Mouse (Mus musculus): ENCODE measurements around the gene Cacna1c. TPM values are rescaled to one million over a fixed set of nuclear protein-coding genes. Genes with fewer than 3 reads are reported as not detected.

Cacna1c gene
- polyA plus RNA-seq, 1 experiment from 2014 or later, result 31.3 TPM

GRCm38 (mm10) chr6:119021226-119021625, 175.0 kb downstream of the Cacna1c start:
- H3K4me1 ChIP-seq, result peaks cover 77% of the 10 kb centered on the region
- WGBS, result 60% methylated on average over 8 of the region's 8 CpGs
- H3K36me3 ChIP-seq, result no peaks in the 10 kb centered on the region
- no peak for DNase-seq (ENCODE audit: low spot score)
- no peak overlapping the region for H3K27ac ChIP-seq
- no peaks in the 10 kb centered on the region for H3K9me3 ChIP-seq
- H3K4me3 ChIP-seq, result no peak overlapping the region
- H3K27me3 ChIP-seq (ENCODE audit: insufficient read depth, poor library complexity, severe bottlenecking), result no peaks in the 10 kb centered on the region

GRCm38 (mm10) chr6:119018956-119019355, 177.3 kb downstream of the Cacna1c start:
- WGBS, result 82% methylated on average over 6 of the region's 6 CpGs
- H3K4me1 ChIP-seq, result peaks cover 72% of the 10 kb centered on the region
- 0 out of 2 replicates have a peak overlapping the region, but pooled peaks have one; percentile 42 for H3K27ac ChIP-seq

GRCm38 (mm10) chr6:119018256-119018655, 178.0 kb downstream of the Cacna1c start:
- H3K27ac ChIP-seq, result peak overlapping the region; percentile 42
- 63% methylated on average over 2 of the region's 2 CpGs for WGBS
- no peaks in the 10 kb centered on the region for H3K36me3 ChIP-seq
- no peaks in the 10 kb centered on the region for H3K27me3 ChIP-seq (ENCODE audit: insufficient read depth, poor library complexity, severe bottlenecking)
- H3K9me3 ChIP-seq, result no peaks in the 10 kb centered on the region
- DNase-seq (ENCODE audit: low spot score), result no peak
- no peak overlapping the region for H3K4me3 ChIP-seq
- peaks cover 73% of the 10 kb centered on the region for H3K4me1 ChIP-seq

More at GRCm38 (mm10) chr6:119018956-119019355, 177.3 kb downstream of the Cacna1c start:
- Histone ChIP-seq H3K27me3 (ENCODE audit: insufficient read depth, poor library complexity, severe bottlenecking) (no peaks in the 10 kb centered on the region), H3K9me3 (no peaks in the 10 kb centered on the region), H3K36me3 (no peaks in the 10 kb centered on the region), H3K4me3 (no peak overlapping the region)
- DNase-seq (ENCODE audit: low spot score), result no peak

GRCm38 (mm10) chr6:119017498-119017897, 178.7 kb downstream of the Cacna1c start:
- Histone ChIP-seq H3K4me1 (peaks cover 67% of the 10 kb centered on the region), H3K27ac (no peak overlapping the region), H3K4me3 (no peak overlapping the region), H3K9me3 (no peaks in the 10 kb centered on the region), H3K36me3 (no peaks in the 10 kb centered on the region), H3K27me3 (ENCODE audit: insufficient read depth, poor library complexity, severe bottlenecking) (no peaks in the 10 kb centered on the region)
- DNase-seq (ENCODE audit: low spot score), result no peak
- WGBS, result 91% methylated on average over 10 of the region's 10 CpGs

GRCm38 (mm10) chr6:119015346-119015745, 180.9 kb downstream of the Cacna1c start:
- Histone ChIP-seq H3K27me3 (ENCODE audit: insufficient read depth, poor library complexity, severe bottlenecking) (no peaks in the 10 kb centered on the region), H3K9me3 (no peaks in the 10 kb centered on the region), H3K4me1 (peaks cover 48% of the 10 kb centered on the region), H3K4me3 (no peak overlapping the region), H3K27ac (no peak overlapping the region), H3K36me3 (no peaks in the 10 kb centered on the region)
- no peak for DNase-seq (ENCODE audit: low spot score)
- WGBS, result 83% methylated on average over 2 of the region's 2 CpGs

GRCm38 (mm10) chr6:119013168-119014098, 182.8 kb downstream of the Cacna1c start:
- DNase-seq (ENCODE audit: low spot score), result peak; percentile 87
- WGBS, result 67% methylated on average over 13 of the region's 13 CpGs
- no peaks in the 10 kb centered on the region for H3K36me3 ChIP-seq
- H3K4me3 ChIP-seq, result no peak overlapping the region
- peaks cover 49% of the 10 kb centered on the region for H3K4me1 ChIP-seq
- peak overlapping the region; percentile 56; the same call in 1 of the 2 replicates for H3K27ac ChIP-seq
- H3K9me3 ChIP-seq, result no peaks in the 10 kb centered on the region
- no peaks in the 10 kb centered on the region for H3K27me3 ChIP-seq (ENCODE audit: insufficient read depth, poor library complexity, severe bottlenecking)

GRCm38 (mm10) chr6:119010875-119011274, 185.3 kb downstream of the Cacna1c start:
- no peak overlapping the region for H3K27ac ChIP-seq
- H3K36me3 ChIP-seq, result no peaks in the 10 kb centered on the region
- 87% methylated on average over 3 of the region's 3 CpGs for WGBS

GRCm38 (mm10) chr6:119009526-119009925, 186.7 kb downstream of the Cacna1c start:
- H3K27me3 ChIP-seq (ENCODE audit: insufficient read depth, poor library complexity, severe bottlenecking), result no peaks in the 10 kb centered on the region
- no peaks in the 10 kb centered on the region for H3K36me3 ChIP-seq
- H3K9me3 ChIP-seq, result no peaks in the 10 kb centered on the region
- no peak overlapping the region for H3K4me3 ChIP-seq
- DNase-seq (ENCODE audit: low spot score), result no peak
- WGBS, result 80% methylated on average over 7 of the region's 7 CpGs
- H3K4me1 ChIP-seq, result peaks cover 48% of the 10 kb centered on the region; the same call in 1 of the 2 replicates
- H3K27ac ChIP-seq, result no peak overlapping the region; the same call in 1 of the 2 replicates

More at GRCm38 (mm10) chr6:119010875-119011274, 185.3 kb downstream of the Cacna1c start:
- H3K4me3 ChIP-seq, result no peak overlapping the region
- no peaks in the 10 kb centered on the region for H3K27me3 ChIP-seq (ENCODE audit: insufficient read depth, poor library complexity, severe bottlenecking)
- no peak for DNase-seq (ENCODE audit: low spot score)
- H3K4me1 ChIP-seq, result peaks cover 43% of the 10 kb centered on the region
- H3K9me3 ChIP-seq, result no peaks in the 10 kb centered on the region

- no peaks in the 10 kb centered on the region for H3K27me3 ChIP-seq (ENCODE audit: insufficient read depth, poor library complexity, severe bottlenecking)
- H3K4me3 ChIP-seq, result no peak overlapping the region
- no peak for DNase-seq (ENCODE audit: low spot score)
- H3K27ac ChIP-seq, result no peak overlapping the region
- WGBS, result 73% methylated on average over 7 of the region's 7 CpGs
- H3K36me3 ChIP-seq, result no peaks in the 10 kb centered on the region
- peaks cover 54% of the 10 kb centered on the region; the same call in 1 of the 2 replicates for H3K4me1 ChIP-seq
- H3K9me3 ChIP-seq, result no peaks in the 10 kb centered on the region
Measured at GRCm38 (mm10) chr6:119008638-119009166, 187.5 kb downstream of the Cacna1c start.

GRCm38 (mm10) chr6:119004596-119004995, 191.6 kb downstream of the Cacna1c start:
- WGBS, result 87% methylated on average over 5 of the region's 5 CpGs

GRCm38 (mm10) chr6:119001442-119001841, 194.8 kb downstream of the Cacna1c start:
- no peaks in the 10 kb centered on the region; the same call in 1 of the 2 replicates for H3K36me3 ChIP-seq
- peaks cover 78% of the 10 kb centered on the region for H3K4me1 ChIP-seq
- no peaks in the 10 kb centered on the region for H3K27me3 ChIP-seq (ENCODE audit: insufficient read depth, poor library complexity, severe bottlenecking)
- H3K27ac ChIP-seq, result peak overlapping the region; percentile 65; the same call in 1 of the 2 replicates
- no peak overlapping the region; the same call in 1 of the 2 replicates for H3K4me3 ChIP-seq
- peak; percentile 84 for DNase-seq (ENCODE audit: low spot score)
- WGBS, result 12% methylated on average over 2 of the region's 2 CpGs
- H3K9me3 ChIP-seq, result no peaks in the 10 kb centered on the region

More at GRCm38 (mm10) chr6:119004596-119004995, 191.6 kb downstream of the Cacna1c start:
- Histone ChIP-seq H3K27ac (no peak overlapping the region), H3K36me3 (no peaks in the 10 kb centered on the region), H3K27me3 (ENCODE audit: insufficient read depth, poor library complexity, severe bottlenecking) (no peaks in the 10 kb centered on the region), H3K4me3 (no peak overlapping the region), H3K4me1 (peaks cover 78% of the 10 kb centered on the region), H3K9me3 (no peaks in the 10 kb centered on the region)
- no peak for DNase-seq (ENCODE audit: low spot score)

- Histone ChIP-seq H3K27me3 (ENCODE audit: insufficient read depth, poor library complexity, severe bottlenecking) (no peaks in the 10 kb centered on the region), H3K27ac (peak overlapping the region; percentile 65; the same call in 1 of the 2 replicates), H3K9me3 (no peaks in the 10 kb centered on the region), H3K4me1 (peaks cover 80% of the 10 kb centered on the region), H3K4me3 (no peak overlapping the region), H3K36me3 (no peaks in the 10 kb centered on the region; the same call in 1 of the 2 replicates)
- DNase-seq (ENCODE audit: low spot score), result no peak
- WGBS, result 53% methylated on average over 3 of the region's 3 CpGs
Measured at GRCm38 (mm10) chr6:119000255-119000654, 196.0 kb downstream of the Cacna1c start.
